Mouse (Mus musculus) embryonic fibroblast, embryonic 13.5 days (primary cell): ENCODE results near the gene Rai14. TPM values are rescaled to one million over a fixed set of nuclear protein-coding genes. Genes with fewer than 3 reads are reported as not detected.
A peak's percentile ranks its signal among the peaks of the same experiment; 100 is the strongest.

ENCODE experiments used
- H3K27ac ChIP-seq: 2 replicates; pipeline ENCODE4 v1.5.1; 2012; ENCODE audit warnings: low read length, control low read depth, inconsistent platforms; ENCODE audit not compliant: insufficient read depth
- H3K4me1 ChIP-seq: 2 replicates; pipeline ENCODE4 v1.6.1; 2011; ENCODE audit warnings: low read length; ENCODE audit not compliant: control insufficient read depth, insufficient read depth
- H3K4me3 ChIP-seq: 2 replicates; pipeline ENCODE4 v1.5.1; 2011; ENCODE audit warnings: mild to moderate bottlenecking, control low read depth, low read length; ENCODE audit not compliant: insufficient read depth
- CTCF ChIP-seq: IDR thresholded peaks from 2 replicates; pipeline ENCODE4 v1.5.1; 2011; ENCODE audit warnings: mild to moderate bottlenecking, control low read depth, low read length, moderate library complexity, borderline replicate concordance; ENCODE audit not compliant: insufficient read depth
- POLR2A ChIP-seq: IDR thresholded peaks from 2 replicates; pipeline ENCODE4 v1.6.1; 2011; ENCODE audit warnings: low read depth, mild to moderate bottlenecking, control low read depth, low read length, moderate library complexity
- polyA plus RNA-seq: library from polyadenylated mRNA; stranded (reverse); fragments of >200 nt; gene quantifications from 2 replicates; pipeline ENCODE4 v1.2.4, GENCODE M21; 2011; ENCODE audit warnings: low read depth; ENCODE audit not compliant: missing spikeins, insufficient read length

Gene Rai14
- polyA plus RNA-seq, 1 experiment = 136 TPM

DNA sequence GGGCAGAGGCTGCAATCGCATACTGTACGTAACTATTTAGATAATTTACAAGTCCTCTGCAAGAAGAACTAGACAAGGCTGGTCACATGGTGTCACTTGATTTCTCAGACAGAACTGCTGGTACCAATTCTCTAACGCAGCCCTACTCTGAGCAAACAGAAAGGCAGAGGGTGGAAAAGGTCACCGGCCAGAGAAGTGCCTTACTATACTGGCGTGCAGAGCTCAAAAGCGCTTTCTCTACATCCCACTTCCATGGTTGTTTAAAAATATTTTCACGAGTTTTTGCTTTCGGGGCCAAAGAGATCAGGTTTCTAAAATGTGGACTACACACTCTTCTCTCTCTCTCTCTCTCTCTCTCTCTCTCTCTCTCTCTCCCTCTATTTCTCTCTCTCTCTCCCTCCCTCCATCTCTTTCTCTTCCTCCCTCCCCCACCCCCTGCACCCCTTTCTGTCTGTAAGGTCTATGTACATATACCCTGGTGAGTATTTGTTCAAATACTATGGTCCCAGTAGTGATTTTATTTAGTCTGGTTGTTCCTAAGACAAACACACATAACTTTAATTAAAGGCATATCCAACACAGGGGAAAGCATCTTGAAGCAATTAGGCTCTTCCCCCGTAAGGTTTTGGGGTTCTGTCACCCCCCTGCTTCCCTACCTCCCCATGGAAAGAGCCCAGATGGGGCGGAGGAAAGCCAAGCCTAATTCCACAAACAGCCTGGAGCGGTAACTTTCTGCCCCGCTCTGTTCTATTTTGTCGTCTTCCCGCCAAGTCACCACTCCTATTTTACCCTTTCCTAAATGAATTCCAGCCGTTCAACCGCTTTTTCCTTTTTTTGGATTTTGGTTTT, 86.1 kb downstream of the Rai14 start:
- peaks cover 6% of the 10 kb centered on the region for H3K4me1 ChIP-seq
- peak overlapping the region; percentile 89 for H3K27ac ChIP-seq
- no peak for TF ChIP-seq POLR2A
- TF ChIP-seq CTCF = no peak
- H3K4me3 ChIP-seq = no peak overlapping the region

DNA sequence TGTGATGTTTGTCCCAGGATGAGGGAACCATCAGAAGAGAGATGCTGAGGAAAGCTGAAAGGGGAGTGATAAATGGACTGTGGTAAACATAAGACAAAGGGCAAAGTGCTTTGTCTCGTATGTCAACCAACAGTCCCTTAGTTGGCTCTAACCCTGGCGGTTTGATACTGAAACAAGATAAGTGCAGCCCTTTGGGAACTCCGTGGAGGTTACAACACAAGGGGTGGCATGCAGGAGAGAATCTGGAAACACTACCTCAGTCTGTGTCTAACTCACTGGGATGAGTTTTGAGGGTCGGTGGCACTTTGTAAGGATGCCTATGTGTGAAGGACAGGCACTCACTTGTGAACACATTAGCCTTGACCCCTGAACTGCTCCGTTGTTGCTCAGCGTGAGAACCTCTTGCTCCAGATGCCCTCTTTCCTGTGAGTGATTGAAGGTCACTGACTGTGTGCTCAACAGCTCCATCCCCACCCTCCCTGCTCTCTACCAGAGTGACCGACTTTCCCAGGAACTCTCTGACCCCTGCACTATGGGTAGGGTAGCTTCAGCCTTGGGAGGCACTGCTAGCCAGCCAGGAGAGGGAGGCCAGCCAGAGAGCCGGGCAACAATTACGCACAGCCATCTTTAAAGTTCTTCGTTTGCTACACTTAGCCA, 90.7 kb downstream of the Rai14 start:
- H3K4me1 ChIP-seq = no peaks in the 10 kb centered on the region; the same call in 1 of the 2 replicates
- no peak for TF ChIP-seq POLR2A
- no peak for TF ChIP-seq CTCF
- H3K27ac ChIP-seq = no peak overlapping the region
- no peak overlapping the region for H3K4me3 ChIP-seq

DNA sequence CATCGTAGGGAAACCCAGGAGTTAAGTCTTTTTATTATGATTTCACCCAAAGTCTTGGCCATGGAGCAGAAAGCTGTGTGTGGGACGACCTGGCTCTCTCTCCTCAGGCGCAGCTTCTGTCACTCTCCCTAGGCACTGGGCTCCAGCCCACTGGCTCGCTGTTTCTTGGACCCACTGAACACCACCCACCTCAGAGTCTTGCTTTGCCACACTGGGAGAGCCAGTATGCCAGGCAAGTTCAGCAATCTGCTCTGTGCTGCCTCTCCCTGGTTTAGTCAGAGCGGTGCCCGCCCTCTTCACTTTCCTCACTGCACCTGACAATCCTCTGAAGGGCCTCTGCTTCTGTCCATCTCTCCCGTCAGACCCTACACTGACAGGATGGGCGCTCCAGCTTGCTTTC, 93.2 kb downstream of the Rai14 start:
- TF ChIP-seq POLR2A (no peak), CTCF (no peak)
- H3K4me1 ChIP-seq = no peaks in the 10 kb centered on the region; the same call in 1 of the 2 replicates
- no peak overlapping the region for H3K4me3 ChIP-seq
- no peak overlapping the region for H3K27ac ChIP-seq

DNA sequence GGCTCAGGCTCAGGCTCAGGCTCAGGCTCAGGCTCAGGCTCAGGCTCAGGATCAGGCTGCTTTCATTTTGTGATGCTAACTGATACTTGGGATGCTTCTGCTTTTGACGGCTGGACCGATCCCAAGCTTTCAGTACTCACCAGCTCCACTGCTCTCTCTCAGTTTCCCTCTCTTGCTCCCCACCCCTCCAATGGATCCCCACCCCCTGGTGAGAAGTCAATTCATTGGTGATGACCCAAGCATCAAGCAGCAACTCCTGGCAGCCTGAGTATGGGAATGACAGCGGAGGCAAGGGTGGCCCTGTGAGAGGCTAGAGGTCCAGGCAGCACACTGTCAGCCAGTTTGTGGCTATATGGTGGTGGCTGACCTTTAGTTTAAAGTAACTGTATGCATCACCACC, 94.7 kb downstream of the Rai14 start:
- Histone ChIP-seq H3K4me3 (no peak overlapping the region), H3K27ac (no peak overlapping the region), H3K4me1 (no peaks in the 10 kb centered on the region; the same call in 1 of the 2 replicates)
- TF ChIP-seq CTCF (no peak), POLR2A (no peak)

DNA sequence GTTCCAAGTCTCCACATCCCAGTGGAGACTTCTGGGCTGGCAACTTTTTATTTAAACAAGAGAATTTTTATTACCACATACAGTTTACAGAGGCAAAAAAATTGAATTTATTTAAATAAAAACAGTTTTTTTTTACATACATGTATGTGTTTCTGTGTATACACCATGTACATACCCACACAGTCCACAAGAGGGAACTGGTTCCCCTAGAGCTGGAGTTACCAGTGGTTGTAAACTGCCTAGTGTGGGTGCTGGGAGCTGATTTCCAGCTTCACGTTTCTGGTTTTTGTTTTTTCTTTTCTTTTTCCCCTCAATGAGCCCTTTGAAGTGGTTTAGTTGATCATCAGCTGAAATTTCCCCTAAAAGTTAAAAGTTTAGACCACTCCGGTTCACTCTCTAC, 96.1 kb downstream of the Rai14 start:
- TF ChIP-seq CTCF = no peak
- Histone ChIP-seq H3K27ac (no peak overlapping the region), H3K4me3 (no peak overlapping the region), H3K4me1 (no peaks in the 10 kb centered on the region)

DNA sequence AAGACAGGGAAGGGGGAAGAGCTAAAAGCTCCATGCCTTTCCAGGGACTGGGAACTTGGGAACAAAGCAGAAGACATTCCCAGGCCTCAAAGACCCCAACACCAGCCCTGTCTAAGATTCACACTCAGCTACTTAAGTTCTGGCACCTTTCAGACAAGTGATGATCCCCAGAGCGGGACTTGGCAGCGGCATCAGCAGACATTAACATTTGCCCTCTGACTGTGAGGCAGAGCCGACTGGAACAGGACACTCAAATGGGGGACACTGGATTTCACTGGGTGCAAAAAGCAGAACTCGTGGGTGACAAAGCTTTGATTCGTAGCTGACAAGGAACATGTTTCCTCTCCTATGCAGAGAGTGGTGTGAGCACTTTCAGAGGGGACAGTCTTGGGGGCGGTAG, 98.4 kb downstream of the Rai14 start:
- TF ChIP-seq POLR2A (no peak), CTCF (no peak)
- Histone ChIP-seq H3K4me3 (no peak overlapping the region), H3K4me1 (no peaks in the 10 kb centered on the region), H3K27ac (no peak overlapping the region)

DNA sequence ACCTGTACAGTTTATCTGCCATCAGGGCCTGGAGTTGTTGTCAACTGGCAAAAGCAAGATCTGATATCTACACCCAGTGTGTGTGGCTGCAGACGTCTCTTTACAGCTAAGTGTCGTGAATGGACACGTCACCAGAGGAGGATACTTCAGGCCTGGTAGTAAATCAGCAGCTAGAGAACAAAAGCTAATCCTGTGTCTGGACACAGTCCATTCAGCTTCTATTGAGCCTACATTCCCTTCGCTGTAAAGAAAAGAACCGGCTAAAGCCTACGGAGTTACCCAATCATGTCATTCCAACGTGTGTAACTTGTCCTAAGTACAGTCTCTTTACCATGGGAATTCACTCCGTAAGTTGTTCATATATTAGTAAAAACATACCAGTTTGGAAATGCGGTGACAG, 103.4 kb downstream of the Rai14 start:
- no peak overlapping the region for H3K4me3 ChIP-seq
- no peaks in the 10 kb centered on the region for H3K4me1 ChIP-seq
- no peak for TF ChIP-seq POLR2A
- TF ChIP-seq CTCF = no peak
- H3K27ac ChIP-seq = no peak overlapping the region

GRCm38 (mm10) chr15:10609107-10609506, 105.3 kb downstream of the Rai14 start:
- H3K4me1 ChIP-seq = no peaks in the 10 kb centered on the region
- 0 out of 2 replicates have a peak overlapping the region, but pooled peaks have one; percentile 5 for H3K27ac ChIP-seq
- TF ChIP-seq POLR2A (no peak), CTCF (no peak)
- H3K4me3 ChIP-seq = no peak overlapping the region

GRCm38 (mm10) chr15:10608508-10609098, 105.8 kb downstream of the Rai14 start:
- Histone ChIP-seq H3K27ac (0 out of 2 replicates have a peak overlapping the region, but pooled peaks have one; percentile 5), H3K4me3 (no peak overlapping the region), H3K4me1 (no peaks in the 10 kb centered on the region)
- TF ChIP-seq CTCF = no peak
- TF ChIP-seq POLR2A = no peak

GRCm38 (mm10) chr15:10599413-10599812, 115.0 kb downstream of the Rai14 start:
- no peak for TF ChIP-seq CTCF
- no peak for TF ChIP-seq POLR2A
- Histone ChIP-seq H3K27ac (peak overlapping the region; percentile 33; the same call in 1 of the 2 replicates), H3K4me3 (no peak overlapping the region), H3K4me1 (peaks cover 18% of the 10 kb centered on the region)
